Mouse (Mus musculus): Measurements from ENCODE around the gene Slc2a3.

DNA sequence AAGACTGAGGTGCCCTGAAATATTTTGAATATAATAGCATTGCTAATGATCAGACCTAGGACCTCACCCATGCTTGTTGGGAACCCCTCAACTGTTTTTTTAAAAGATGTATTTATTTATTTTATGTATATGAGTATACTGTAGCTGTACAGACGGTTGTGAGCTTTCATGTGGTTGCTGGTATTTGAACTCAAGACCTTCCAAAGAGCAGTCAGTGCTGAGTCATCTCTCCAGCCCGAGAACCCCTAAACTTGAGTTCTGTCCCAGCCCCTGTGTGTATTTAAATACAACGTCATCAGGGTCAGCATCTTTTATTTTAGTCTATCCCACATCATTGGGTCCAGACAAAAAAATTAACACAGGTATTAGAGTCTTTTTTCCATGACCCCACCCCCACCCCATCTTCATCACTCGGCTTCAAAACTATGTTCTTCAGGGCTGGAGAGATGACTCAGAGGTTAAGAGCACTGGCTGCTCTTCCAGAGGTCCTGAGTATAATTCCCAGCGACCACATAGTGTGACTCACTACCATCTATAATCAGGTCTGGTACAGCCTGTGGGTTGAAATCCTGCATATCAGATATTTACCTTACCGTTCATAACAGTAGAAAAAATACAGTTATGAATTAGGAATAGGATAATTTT, 111.9 kb downstream of the Slc2a3 start:
- no peak for TF ChIP-seq CTCF (IDR thresholded peaks at IDR 0.05; ENCODE audit: low read depth, low read length)
- TF ChIP-seq GATA1 (IDR thresholded peaks at IDR 0.05; ENCODE audit: borderline replicate concordance, low read length) = no peak
- TF ChIP-seq TAL1 (conservative IDR thresholded peaks at IDR 0.05; ENCODE audit: low read depth, low read length) = no peak

Data from G1E (cell line).